Mouse (Mus musculus): ENCODE measurements at regions not wholly inside any gene's neighbourhood (a gene's known extent, or its start where the extent isn't known, plus 50 kb on each side); places are given as distances from the start of the nearest gene placed in this dataset.
A peak's percentile ranks its signal among the peaks of the same experiment; 100 is the strongest.

DNA sequence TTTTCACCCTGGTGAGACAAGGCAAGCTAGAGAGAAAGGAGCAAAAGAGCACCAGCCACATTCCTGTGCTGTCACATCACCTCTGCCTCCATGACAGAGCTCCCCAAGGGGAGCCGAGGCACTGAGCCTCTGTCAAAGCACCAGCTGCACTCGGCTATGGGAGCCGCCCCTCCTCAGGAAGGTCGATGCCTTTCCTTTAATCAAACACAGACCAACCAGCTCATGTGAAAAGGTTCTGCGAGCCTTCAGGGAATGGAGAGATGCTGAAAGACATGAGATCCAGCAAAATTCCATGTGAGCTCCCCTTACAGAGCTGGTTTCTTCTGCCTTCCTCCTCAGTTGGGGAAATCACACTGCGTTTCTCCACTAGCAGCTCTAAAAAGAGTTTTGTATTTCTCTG is 159.8 kb upstream of the Tapt1 start:
- no peaks in the 10 kb centered on the region for H3K9me3 ChIP-seq (ENCODE audit: control insufficient read depth, low read length)
- no peaks in the 10 kb centered on the region for H3K36me3 ChIP-seq (ENCODE audit: control insufficient read depth, insufficient read depth, low read length)
- DNase-seq (ENCODE audit: low spot score): peak; percentile 4
- TF ChIP-seq POLR2A (IDR thresholded peaks at IDR 0.05; ENCODE audit: borderline replicate concordance, extremely low read depth, insufficient read depth, insufficient read length): no peak
- peak overlapping the region; percentile 48; the same call in 1 of the 2 replicates for H3K27ac ChIP-seq (replicated peaks; ENCODE audit: low read depth, low read length)
- H3K9ac ChIP-seq (ENCODE audit: low read depth, low read length, severe bottlenecking): no peak overlapping the region
- peak; percentile 41; the same call in 1 of the 2 replicates for ATAC-seq (ENCODE audit: low FRiP score, low read depth)
- no peaks in the 10 kb centered on the region for H3K27me3 ChIP-seq (ENCODE audit: control insufficient read depth, insufficient read depth, low read length)
- no peak overlapping the region for H3K4me3 ChIP-seq (replicated peaks; ENCODE audit: low read length)
- WGBS: 18% methylated on average over 6 of the region's 6 CpGs
- peaks cover 22% of the 10 kb centered on the region for H3K4me1 ChIP-seq (ENCODE audit: control insufficient read depth, insufficient read depth, low read length)
- H3K4me2 ChIP-seq (replicated peaks; ENCODE audit: low read depth, low read length, severe bottlenecking): 0 out of 2 replicates have a peak overlapping the region, but pooled peaks have one; percentile 5

DNA sequence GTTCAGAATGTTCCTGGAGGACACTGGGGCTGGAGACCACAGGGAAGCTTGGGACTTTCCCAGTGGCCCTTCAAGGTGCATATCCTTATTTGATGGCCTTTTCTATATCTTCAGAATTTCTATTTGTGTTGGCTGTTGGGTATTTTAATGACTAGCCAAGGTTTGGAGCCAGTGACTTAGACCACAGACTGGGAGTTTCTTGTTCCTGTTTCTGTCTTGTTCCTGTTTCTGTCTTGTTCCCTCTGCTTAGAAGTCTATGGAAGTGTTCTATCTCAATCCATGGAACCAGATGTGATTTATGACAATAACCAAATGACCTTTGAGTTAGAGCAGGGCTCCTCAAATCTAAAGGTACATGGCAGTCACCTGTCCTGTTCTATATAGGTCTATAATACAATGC is 156.6 kb upstream of the Tapt1 start:
- no peak for DNase-seq (ENCODE audit: low spot score)

DNA sequence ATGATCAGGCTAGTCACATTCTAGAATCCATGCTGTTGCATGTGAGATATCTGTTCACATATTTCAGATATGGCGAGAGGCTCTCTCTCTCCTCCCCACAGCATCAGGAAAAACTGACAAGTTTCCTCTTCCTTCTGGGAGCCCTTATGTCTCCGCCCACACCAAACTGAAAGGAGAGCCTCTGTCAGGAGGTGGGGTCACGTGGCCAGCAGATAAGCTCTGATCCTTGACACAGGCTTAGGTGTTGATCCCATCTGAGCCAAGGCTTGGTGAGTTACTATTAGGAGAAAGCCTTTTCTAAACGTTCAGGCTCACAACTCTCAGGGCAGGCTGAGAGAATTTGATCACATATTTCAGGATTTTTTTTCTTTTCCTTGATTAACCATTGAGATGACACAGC is 143.6 kb upstream of the Tapt1 start:
- 30% methylated on average over 4 of the region's 4 CpGs for WGBS
- Histone ChIP-seq H3K9me3 (ENCODE audit: control insufficient read depth, low read length) (no peaks in the 10 kb centered on the region), H3K9ac (ENCODE audit: low read depth, low read length, severe bottlenecking) (no peak overlapping the region), H3K36me3 (ENCODE audit: control insufficient read depth, insufficient read depth, low read length) (no peaks in the 10 kb centered on the region), H3K4me1 (ENCODE audit: control insufficient read depth, insufficient read depth, low read length) (no peaks in the 10 kb centered on the region), H3K4me3 (replicated peaks; ENCODE audit: low read length) (no peak overlapping the region), H3K4me2 (replicated peaks; ENCODE audit: low read depth, low read length, severe bottlenecking) (no peak overlapping the region), H3K27me3 (ENCODE audit: control insufficient read depth, insufficient read depth, low read length) (no peaks in the 10 kb centered on the region), H3K27ac (replicated peaks; ENCODE audit: low read depth, low read length) (no peak overlapping the region)
- no peak for TF ChIP-seq POLR2A (IDR thresholded peaks at IDR 0.05; ENCODE audit: borderline replicate concordance, extremely low read depth, insufficient read depth, insufficient read length)
- DNase-seq (ENCODE audit: low spot score) (no peak), ATAC-seq (ENCODE audit: low FRiP score, low read depth) (no peak)

More for the DNA sequence above, 156.6 kb upstream of the Tapt1 start:
- Histone ChIP-seq H3K27me3 (ENCODE audit: control insufficient read depth, insufficient read depth, low read length) (no peaks in the 10 kb centered on the region), H3K9me3 (ENCODE audit: control insufficient read depth, low read length) (no peaks in the 10 kb centered on the region), H3K36me3 (ENCODE audit: control insufficient read depth, insufficient read depth, low read length) (no peaks in the 10 kb centered on the region), H3K4me3 (replicated peaks; ENCODE audit: low read length) (no peak overlapping the region), H3K4me2 (replicated peaks; ENCODE audit: low read depth, low read length, severe bottlenecking) (no peak overlapping the region), H3K9ac (ENCODE audit: low read depth, low read length, severe bottlenecking) (no peak overlapping the region), H3K27ac (replicated peaks; ENCODE audit: low read depth, low read length) (no peak overlapping the region), H3K4me1 (ENCODE audit: control insufficient read depth, insufficient read depth, low read length) (peaks cover 22% of the 10 kb centered on the region)
- TF ChIP-seq POLR2A (IDR thresholded peaks at IDR 0.05; ENCODE audit: borderline replicate concordance, extremely low read depth, insufficient read depth, insufficient read length): no peak
- ATAC-seq (ENCODE audit: low FRiP score, low read depth): no peak

GRCm38 (mm10) chr5:44352324-44352723 is 125.9 kb upstream of the Tapt1 start:
- H3K4me1 ChIP-seq (ENCODE audit: control insufficient read depth, insufficient read depth, low read length): no peaks in the 10 kb centered on the region
- H3K27me3 ChIP-seq (ENCODE audit: control insufficient read depth, insufficient read depth, low read length): no peaks in the 10 kb centered on the region
- no peak overlapping the region for H3K9ac ChIP-seq (ENCODE audit: low read depth, low read length, severe bottlenecking)
- 77% methylated on average over 1 of the region's 1 CpGs for WGBS
- no peak for TF ChIP-seq POLR2A (IDR thresholded peaks at IDR 0.05; ENCODE audit: borderline replicate concordance, extremely low read depth, insufficient read depth, insufficient read length)
- no peaks in the 10 kb centered on the region for H3K9me3 ChIP-seq (ENCODE audit: control insufficient read depth, low read length)
- no peak overlapping the region for H3K4me3 ChIP-seq (replicated peaks; ENCODE audit: low read length)
- H3K4me2 ChIP-seq (replicated peaks; ENCODE audit: low read depth, low read length, severe bottlenecking): no peak overlapping the region
- H3K27ac ChIP-seq (replicated peaks; ENCODE audit: low read depth, low read length): no peak overlapping the region
- DNase-seq (ENCODE audit: low spot score) (no peak), ATAC-seq (ENCODE audit: low FRiP score, low read depth) (no peak)
- no peaks in the 10 kb centered on the region for H3K36me3 ChIP-seq (ENCODE audit: control insufficient read depth, insufficient read depth, low read length)

DNA sequence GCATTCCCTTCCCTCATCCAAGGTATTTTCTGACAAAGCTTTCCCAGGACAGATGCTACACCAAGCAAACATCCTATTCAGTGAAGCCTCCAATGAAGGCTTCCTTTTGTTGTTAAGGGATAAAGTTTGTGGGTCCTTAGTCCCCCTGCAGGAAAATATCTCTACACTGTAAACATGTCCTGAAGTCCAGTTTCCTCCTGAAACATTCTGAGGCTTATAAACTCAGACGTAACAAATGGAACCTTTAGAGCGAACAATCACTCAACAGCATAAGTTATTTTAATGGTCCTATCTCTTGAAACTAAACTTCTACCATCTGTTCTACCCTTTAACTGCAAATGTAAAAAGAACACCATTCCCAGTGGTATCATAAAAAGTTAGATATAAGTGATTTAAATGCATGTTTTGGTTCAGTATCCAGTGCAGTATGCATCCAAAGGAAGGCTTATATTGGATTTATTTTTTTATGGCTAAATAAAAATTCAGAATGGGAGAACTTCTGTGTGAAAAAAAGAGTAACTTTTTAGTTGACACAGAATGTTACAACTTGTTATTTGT is 115.1 kb upstream of the Tapt1 start:
- 51% methylated on average over 2 of the region's 2 CpGs for WGBS
- Histone ChIP-seq H3K27ac (replicated peaks; ENCODE audit: low read depth, low read length) (no peak overlapping the region), H3K4me3 (replicated peaks; ENCODE audit: low read length) (no peak overlapping the region), H3K4me1 (ENCODE audit: control insufficient read depth, insufficient read depth, low read length) (0 out of 2 replicates have a peak, but pooled peaks cover 2% of the 10 kb centered on the region), H3K36me3 (ENCODE audit: control insufficient read depth, insufficient read depth, low read length) (no peaks in the 10 kb centered on the region), H3K4me2 (replicated peaks; ENCODE audit: low read depth, low read length, severe bottlenecking) (no peak overlapping the region), H3K9me3 (ENCODE audit: control insufficient read depth, low read length) (no peaks in the 10 kb centered on the region), H3K9ac (ENCODE audit: low read depth, low read length, severe bottlenecking) (no peak overlapping the region), H3K27me3 (ENCODE audit: control insufficient read depth, insufficient read depth, low read length) (no peaks in the 10 kb centered on the region)
- TF ChIP-seq POLR2A (IDR thresholded peaks at IDR 0.05; ENCODE audit: borderline replicate concordance, extremely low read depth, insufficient read depth, insufficient read length): no peak
- DNase-seq (ENCODE audit: low spot score) (peak; percentile 41), ATAC-seq (ENCODE audit: low FRiP score, low read depth) (no peak)
